Mouse (Mus musculus): ENCODE measurements at regions not wholly inside any gene's neighbourhood (a gene's known extent, or its start where the extent isn't known, plus 50 kb on each side); places are given as distances from the start of the nearest gene placed in this dataset.

DNA sequence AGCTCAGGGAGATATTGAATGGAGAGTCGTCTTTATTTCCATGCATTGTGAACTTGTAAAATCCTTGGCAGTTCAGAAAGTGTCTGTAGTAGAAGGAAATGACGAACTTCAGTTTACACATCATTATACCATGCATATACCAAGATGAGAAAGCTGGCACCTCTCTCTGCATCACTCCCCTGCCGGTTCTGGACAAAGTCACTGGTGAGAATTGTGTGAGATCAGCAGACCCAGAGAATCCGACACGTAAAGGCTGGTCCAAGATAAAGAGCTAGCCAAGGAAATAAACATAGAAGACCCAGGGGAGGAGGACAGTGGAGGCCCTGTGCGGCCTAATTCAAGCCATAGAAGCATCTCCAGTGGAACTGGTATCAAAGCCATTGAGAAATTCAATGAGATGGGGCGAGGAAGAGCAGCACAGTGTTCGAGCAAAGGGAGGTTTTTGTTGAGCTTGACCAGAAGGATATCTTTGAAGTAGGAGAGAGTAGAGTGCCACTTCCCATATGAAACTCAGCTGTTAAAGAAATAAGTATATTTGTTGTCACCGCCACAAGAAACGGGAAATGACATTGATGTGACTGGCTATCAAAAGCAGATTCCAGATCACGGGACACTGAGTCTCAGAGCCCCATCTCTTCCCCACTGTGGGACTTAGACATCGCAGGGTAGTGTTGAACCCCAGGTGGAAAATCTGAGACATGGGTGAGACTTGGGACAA, 82.3 kb downstream of the Gm5447 start:
- TF ChIP-seq FLI1 (IDR thresholded peaks at IDR 0.05; ENCODE audit: low read length) (no peak), GATA1 (IDR thresholded peaks at IDR 0.05; ENCODE audit: borderline replicate concordance, low read length) (no peak)
